Mouse (Mus musculus) monocyte, adult 2 months (primary cell): ENCODE data around the gene 4930432M17Rik.

Experiments
- DNase-seq, 2 experiments: peaks; one replicate each; pipeline ENCODE4 v3.0.0; 2022; ENCODE audit warnings: low spot score in 2 of 2, low read depth in 1 of 2

Gene 4930432M17Rik

DNA sequence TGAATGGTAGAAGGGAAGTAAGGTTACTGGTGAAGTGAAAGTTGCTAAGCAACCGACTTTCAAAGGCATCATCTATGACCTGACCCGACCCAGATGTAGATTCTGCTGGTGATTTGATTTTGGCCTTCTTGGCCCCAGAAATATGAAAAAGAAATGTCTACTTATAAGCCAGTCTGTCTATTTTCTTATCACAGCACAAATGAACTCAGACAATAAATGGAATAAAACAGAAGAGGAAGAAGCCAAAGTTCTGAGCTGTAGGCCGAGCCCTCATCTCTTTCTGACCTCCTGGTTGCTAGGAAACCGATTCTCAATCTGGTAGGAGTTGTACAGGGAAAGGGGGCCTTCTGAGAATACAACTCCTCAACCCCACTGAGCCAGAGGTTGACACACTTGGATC is at the start of gene 4930432M17Rik:
Gene 4930432M17Rik, plus strand, starts transcription at position 301 of the 400 bp plus-strand sequence.
- DNase-seq: no peak

DNA sequence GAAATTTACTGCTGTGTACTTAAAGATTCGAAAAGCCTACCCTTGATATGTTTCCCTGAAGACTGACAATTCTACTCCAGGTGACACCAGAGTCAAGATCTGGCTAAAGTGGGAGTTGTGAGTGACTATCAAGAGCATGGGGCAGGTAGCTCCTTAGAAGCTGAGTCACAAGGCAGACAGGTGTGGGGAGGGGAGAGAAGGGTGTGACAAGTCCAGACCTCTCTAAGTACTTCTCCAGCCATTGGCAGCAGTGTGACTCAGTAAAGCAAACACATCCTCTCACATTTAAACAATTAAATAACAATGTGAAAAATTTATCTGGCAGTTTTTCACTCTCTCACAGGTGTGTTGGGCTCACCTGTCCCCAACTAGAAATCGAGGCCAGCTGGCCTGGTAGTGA is 44.9 kb upstream of the 4930432M17Rik start:
- no peak for DNase-seq

DNA sequence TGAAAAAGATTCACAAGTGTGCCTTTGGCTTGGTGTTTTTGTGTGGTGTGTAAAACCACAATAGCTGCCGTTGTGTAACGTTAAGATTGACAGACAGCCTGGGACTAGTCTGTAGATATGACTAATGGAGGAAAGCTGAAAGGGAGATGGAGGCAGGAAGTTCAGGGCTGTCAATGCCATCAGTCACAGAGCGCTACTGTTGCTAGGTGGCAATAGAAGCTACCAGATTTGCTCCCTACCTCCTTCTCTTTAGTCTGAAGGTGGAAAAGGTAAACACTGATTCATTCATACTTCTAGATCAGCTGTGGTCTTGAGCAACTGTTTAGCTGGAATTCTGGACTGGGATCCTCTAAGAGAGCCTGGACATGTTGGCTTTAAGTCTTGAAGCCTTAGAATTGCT is 44.3 kb upstream of the 4930432M17Rik start:
- DNase-seq: no peak

DNA sequence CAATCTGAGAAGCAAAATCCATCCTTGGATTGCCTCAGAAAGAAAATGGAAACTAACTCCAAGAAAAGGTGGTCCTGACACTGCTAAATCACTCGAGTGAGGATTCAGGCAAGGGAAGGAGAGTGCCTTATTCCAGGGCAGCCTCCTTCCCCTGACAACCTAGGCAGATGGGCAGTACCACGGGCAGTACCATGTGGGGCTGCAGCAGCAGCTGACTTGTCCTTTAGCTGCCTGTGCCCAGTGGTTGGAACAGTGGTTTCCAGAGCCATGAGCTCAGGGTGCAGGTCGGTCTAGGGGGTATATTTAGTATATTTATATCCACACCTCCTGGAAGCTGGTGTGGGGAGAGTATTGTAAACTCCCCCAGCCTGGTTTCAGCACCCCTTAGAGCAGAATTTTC is 42.3 kb upstream of the 4930432M17Rik start:
- no peak for DNase-seq

DNA sequence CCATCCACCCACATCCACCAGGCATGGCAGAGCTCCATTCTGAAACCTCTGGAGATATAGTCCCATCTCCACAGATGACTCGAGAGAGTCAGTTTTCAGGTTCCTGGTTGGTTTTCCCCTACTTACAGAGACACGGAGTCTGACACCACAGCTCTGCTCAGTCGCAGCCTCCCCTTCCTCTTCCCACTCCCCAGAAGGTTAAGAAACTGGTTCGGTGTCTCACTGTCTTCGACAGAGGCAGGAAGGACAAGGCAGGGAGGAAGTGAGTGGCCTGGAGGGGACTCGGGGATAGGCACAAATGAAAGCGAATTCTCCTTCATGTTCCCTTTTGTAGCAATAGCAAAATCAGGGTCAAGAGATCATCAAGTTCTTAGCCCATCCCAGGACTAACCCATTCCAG is 39.9 kb upstream of the 4930432M17Rik start:
- DNase-seq: peak; percentile 22 to 56

DNA sequence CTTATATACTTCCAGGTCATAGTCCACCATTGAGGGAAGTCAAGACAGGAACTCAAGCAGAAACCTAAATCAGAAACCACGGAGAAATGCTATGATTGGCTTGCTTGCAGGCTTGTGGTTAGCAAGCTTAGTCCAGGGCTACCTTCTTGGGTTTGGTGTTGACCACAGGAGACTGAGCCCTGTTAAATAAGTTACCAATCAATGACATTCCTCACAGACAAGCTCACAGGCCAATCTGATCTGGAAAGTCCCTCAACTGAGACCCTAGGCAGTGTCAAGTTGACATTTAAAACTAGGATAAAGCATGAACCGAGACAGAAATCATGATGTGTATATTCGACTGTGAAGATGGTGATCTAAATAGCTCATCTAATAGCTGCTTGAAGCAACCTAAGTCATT is 35.6 kb upstream of the 4930432M17Rik start:
- DNase-seq: no peak

DNA sequence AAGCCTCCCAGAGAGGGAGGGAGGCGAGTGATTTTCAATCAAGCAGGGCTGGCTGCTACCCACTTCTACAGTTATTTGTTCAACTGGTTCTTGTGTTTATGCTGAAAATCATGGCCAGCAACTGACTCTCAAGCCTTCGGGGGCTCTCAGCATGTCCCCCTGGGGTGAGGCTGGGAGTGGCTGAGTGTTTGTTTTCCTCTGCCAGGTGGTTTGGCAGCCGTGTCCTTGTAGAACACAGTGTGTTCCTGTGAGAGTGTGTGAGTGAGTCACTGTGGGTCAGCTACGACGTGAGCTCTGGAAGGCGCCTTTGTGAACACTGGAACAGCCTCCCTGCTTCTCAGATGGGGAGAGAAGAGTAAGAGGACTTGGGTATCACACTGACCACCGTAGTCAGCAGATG is 35.1 kb upstream of the 4930432M17Rik start:
- no peak for DNase-seq

DNA sequence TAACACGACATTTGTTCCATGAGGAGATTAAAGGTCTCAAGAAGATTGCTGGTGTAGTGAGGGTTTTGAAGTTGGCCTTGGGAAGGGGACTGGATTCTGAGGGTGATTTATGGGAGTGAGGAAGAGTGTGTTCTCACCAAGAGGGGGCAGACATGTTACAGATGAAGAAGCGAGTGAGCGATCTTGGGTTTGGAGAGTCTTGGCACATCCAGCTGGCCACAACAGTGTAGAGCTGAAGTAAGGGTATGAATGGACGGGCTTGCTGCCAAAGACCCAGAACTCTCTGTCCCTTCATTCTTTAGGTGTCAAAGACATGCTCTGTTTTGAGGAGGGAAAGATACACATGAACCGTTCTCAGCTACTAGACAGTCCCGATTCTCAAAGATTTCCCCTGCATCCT is 34.2 kb upstream of the 4930432M17Rik start:
- no peak for DNase-seq

DNA sequence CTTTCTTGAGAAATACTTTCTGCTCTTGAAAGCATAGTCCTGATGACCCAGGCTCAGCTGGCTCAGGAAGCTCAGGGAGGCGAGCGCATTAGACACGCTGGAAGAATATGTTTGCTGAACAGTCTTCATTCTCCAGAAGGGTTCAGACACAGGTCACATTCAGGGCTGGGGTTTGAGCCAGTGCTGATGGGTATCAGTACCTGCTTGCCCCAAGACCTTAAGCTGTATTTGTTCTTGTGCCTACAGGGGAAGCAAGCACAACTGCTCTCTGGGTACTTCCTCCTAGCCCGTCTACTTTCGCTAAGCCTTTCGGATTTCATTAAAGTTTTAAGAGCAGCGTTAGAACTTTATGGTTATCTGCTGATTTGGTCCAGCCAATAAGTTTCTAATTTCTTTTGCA is 33.8 kb upstream of the 4930432M17Rik start:
- no peak for DNase-seq

DNA sequence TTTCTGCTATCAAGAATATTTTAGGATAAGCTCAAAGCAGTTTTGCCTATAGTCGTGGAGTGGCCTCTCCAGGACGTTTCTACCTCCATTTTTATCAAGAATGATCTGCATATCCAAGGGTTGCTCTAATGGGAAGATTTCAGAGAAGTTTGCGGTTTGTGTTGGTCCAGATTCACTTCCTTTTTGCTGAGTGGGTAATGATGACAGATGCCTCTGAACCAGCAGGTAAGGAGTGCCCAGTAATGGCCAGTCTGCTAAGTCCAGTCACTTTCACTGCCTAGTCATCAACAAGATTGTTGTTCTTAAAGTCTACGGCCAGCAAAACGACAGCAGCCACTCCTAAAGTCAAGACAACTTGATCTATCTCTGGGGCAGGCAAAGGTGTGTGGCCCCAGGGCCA is 32.8 kb upstream of the 4930432M17Rik start:
- no peak for DNase-seq

DNA sequence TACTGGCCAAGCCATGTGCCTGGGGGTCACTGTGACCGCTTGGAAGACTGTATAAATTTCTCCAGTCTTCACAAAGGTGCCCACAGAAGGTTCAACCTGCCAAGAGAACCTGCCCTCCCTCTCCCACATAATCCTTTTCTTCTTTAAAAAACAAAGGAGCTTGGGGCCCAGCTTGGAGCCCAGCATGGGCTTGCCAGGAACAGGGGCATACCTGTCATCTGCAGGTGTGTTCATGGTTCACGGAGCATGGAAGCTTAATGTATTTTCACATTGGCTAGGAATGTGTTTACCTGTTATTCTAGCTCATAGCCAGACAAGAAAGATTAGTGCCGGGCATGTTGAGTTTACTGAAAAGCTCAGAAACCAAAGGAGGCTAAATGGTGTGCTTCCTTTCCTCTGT is 32.3 kb upstream of the 4930432M17Rik start:
- DNase-seq: no peak

DNA sequence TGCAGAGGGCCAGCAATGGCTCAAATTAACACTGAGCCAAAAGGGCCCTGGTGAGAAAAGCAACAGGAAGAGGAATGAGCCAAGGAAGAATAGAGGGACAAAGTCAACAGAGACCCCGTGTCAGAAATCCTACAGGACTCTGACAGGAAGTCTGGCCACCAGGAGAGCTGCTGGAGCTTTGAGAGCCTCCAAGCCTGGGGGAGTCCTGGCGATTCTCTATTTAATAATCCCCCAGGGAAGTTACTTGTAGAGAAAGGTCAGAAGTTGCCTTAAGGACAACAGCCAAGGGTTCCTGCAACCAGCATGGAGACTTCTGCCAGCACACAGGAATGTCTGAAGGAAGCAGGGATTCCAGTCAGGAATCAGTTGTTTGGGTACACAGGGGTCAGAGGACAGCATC is 30.0 kb upstream of the 4930432M17Rik start:
- DNase-seq: no peak

DNA sequence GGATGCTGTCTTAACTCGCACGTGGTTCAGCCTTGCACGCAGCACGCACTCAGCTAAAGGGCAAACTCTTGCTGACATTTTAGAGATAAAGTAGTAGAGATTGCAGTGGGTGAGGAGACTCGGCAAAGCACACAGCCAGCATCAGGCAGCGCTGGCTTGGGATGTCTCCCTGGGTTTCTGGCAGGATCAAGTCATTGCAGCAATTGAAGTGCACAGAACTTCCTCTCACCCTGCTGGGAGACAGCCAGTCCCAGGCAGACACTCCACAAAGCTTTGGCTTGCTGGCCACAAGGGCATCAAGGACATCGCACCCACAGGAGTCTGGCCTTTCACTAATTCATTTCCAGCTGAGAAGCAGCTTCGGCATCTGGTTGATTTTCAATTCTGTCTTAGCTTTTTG is 27.3 kb upstream of the 4930432M17Rik start:
- DNase-seq: no peak

DNA sequence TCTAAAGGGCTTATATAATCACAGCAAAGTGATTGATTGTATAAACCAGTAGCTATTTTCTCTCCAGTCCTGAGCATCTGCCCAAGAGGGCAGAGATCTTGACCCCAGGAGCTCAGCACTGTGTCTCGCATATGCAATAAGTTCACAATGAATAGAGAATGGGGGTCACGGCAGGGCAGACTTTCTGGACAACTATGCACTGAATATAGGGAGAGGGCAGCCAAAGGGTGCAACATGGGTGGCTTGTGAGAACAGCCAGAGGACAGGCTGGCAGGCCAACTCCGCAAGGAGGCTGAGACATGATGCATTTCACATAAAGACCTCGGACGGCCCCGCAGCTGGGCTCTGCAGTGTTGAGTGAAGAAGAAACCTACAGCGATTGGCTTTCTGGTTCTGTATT is 25.1 kb upstream of the 4930432M17Rik start:
- no peak for DNase-seq

DNA sequence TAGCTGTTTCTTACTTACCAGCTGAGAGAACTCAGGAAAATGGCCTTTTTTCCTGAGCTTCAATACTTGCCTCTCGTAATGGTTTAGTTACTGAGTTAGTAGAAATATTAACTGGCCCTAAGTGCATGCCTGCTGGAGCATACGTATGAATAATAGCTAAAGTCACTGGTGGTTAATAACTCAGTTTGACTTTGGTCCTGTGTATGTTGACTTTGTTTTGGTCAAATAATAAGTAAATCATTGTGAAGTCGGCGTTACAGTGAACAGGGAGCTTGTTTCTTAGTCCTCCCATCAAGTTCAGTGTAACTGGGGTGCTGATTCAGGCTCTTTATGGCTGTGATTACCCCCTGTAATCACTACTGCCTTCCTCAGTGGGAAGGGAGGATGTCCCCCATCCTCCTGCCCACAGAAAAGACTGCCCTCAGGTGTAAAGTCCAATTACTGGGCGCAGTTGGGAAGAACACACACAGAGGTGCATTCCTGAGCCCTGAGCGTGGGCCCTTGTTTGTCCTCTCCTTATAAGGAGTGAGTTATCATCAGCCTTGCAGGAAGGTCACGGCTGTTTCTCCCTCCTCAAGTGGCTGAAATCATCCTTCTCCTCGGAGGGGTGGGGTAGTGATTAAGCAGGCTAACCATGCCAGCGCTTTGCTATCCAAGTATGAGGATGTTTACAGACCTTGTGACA is 24.1 kb upstream of the 4930432M17Rik start:
- DNase-seq: no peak

DNA sequence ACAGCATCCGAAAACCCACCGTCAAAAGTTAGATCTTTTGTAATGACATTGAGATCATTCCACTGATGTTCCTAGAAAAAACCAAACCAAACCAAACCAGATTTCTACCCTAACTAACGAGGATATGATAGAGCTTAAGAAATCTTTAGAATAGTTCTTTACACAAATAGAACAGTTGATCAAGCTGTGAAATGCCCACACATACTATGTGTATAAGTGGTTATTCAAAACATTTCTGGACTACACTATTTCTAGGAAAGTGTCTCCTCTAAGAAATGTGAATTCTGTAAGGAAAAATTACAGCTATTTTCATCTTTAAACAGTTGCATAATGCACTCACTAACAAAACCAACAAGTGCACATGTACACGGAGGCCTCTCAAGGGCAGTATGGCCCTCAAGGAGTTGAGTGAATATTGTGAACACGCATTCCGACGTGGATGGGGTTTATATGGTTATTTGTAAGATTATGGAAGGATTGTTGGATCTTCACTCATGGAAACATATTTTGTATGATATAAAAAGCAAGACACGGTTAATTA is 22.3 kb upstream of the 4930432M17Rik start:
- DNase-seq: no peak

DNA sequence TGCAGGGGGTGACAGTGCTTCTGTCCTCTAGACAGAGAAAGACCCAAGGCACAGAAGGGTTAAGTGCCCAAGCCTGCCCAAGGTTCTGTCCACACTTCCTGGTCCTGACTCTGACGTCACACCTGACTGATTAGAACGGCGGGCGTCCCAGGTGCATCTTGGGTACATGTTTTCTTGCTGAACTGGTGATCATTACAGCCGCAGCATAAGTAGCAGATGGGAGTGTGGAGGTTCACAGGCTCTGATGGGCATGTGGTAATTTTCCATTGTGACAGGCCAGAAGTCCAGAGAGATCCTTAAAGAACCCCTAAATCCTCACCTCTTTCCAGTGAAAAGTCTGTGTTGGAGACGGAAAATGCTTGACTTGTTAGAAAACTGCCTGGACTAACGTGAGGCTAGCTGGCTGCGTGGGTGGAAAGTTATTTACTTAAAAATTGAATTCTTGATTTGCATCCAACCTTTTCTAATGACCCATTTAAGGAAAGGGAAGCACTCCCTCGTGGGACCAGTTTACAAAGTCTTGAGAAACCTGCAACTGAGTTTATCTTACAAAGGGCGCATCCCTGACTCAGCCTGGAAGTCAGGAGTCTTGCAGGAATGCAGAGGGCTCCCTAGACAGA is 20.4 kb upstream of the 4930432M17Rik start:
- DNase-seq: no peak

DNA sequence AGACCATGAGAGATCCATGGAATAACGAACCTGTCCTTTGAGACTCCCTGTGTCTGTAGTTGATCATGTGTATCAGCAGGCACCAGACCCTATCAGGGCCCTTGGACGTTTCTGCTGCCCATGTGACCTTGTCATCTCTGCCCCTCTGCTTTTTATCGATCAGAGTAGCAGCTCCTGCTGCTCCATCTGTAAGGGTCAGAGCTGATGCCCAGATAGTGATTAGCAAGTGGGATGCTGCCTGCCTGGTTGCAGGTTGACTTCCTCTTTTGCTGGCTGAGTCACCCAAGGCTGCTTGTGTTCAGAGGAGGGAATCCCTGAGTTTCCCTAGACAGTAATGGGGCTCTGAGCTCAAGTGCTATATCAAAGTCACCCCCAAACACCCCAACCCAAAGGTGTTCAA is 18.9 kb upstream of the 4930432M17Rik start:
- DNase-seq: no peak

DNA sequence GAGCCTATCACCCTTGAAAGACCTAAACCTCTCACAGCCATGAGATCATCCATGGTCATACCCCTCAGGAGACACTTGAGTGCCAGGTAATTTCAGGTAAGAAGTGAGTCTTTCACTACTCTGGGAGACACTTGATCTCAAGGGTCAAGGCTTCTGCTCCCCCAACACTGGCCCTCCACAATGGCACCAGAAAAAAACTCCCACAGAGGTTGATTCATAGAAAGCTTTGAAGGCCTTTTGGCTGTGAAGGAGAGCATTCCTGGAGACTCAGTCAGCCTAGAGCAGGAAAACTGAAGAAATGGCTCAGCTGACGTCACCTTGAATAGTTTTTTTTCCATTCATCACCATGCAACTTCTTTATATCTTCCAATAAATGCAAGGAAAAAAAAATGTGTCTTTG is 18.4 kb upstream of the 4930432M17Rik start:
- no peak for DNase-seq

DNA sequence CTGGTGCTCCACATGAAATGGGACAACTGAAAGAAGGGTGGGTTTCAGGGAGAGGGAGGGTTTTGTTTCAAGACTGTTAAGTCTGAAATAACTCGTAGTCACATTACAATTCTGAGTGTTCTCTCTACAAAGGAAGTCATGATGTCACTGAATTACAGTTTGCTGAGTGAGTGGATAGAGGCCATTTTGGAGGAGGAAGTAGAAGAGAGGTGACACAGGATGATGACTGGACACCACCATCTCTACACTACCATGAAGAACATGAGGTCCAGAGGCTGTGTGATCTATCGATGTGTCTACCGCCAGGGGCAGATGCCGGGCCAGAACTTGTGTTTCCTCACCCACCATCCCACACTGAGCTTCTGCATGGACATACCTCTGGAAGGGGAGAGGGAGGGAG is 13.6 kb upstream of the 4930432M17Rik start:
- DNase-seq: no peak

DNA sequence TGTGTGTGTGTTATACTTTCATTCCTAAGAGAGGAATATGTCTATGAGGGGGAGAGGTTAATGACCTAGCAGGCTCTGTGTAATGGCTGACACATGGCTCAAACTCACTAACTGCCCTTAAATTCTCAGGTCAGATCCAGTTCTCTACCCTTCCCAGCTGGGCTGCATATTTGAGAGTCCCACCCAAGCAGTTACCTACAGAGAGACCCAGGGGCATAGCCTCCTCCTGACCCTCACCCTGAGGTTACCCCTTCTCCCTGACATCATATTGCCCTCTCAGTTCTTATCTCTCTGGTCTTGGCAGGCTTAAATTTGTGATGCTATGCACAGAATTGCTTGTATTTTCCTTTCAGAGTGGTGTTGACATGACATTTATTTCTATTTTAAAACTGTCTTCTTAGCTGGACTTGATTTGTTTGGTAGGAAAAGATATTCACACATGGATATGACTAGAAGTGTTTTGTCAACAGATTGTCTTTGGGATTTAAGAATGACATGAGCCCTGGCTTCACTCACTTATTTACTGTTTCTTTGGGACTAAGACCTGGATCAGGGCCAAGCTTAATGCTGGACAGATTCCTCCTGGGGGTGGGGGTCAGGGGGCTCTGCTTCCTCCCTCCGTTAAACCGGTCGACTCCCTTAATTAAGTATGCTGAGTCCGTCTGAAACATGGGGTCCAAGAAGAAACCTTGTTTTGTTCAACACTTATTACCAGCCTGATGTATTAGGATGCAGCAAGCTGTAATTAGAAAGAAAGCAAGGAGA is 7.7 kb upstream of the 4930432M17Rik start:
- DNase-seq: no peak

DNA sequence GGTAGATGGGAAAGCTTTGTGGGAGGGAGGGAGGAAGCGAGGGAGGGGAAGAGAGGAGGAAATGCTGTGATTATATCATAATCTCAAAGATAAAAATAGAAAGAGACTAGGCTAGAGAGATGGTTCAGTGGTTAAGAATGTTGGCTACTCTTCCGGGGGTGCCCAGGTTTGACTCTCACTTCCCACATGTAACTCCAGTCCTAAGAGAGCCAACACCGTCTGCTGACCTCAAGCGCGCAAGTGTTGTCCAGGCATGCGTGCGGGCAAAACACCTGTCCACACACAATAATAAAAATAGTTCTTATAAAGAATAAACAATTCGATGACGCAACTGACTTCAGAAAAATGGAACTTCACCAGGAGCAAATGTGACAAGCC is 7.1 kb upstream of the 4930432M17Rik start:
- no peak for DNase-seq
